Mouse (Mus musculus) thymus, postnatal 14 days (tissue): ENCODE measurements around the gene BC029722.

Source experiments
- DNase-seq: peaks from one replicate; pipeline ENCODE4 v3.0.0; 2021

Gene BC029722

GRCm38 (mm10) chr2:155778004-155778403, 41.2 kb downstream of the BC029722 start:
- DNase-seq: no peak

GRCm38 (mm10) chr2:155777688-155777985, 41.6 kb downstream of the BC029722 start:
- no peak for DNase-seq

GRCm38 (mm10) chr2:155776824-155777687, 42.2 kb downstream of the BC029722 start:
- no peak for DNase-seq

- DNase-seq: peak; percentile 50
Measured at GRCm38 (mm10) chr2:155775685-155776263, 43.5 kb downstream of the BC029722 start.

- DNase-seq: no peak
Measured at GRCm38 (mm10) chr2:155774927-155775684, 44.1 kb downstream of the BC029722 start, which contains the start of gene Mmp24. Gene Mmp24 (plus strand): TSS chr2:155775342.

GRCm38 (mm10) chr2:155774261-155774926, 44.8 kb downstream of the BC029722 start:
- no peak for DNase-seq

- DNase-seq: no peak
Measured at GRCm38 (mm10) chr2:155773664-155774063, 45.6 kb downstream of the BC029722 start.
